Comparison of ENCODE assay signal across 7 mouse cellular contexts in the genomic region with DNA sequence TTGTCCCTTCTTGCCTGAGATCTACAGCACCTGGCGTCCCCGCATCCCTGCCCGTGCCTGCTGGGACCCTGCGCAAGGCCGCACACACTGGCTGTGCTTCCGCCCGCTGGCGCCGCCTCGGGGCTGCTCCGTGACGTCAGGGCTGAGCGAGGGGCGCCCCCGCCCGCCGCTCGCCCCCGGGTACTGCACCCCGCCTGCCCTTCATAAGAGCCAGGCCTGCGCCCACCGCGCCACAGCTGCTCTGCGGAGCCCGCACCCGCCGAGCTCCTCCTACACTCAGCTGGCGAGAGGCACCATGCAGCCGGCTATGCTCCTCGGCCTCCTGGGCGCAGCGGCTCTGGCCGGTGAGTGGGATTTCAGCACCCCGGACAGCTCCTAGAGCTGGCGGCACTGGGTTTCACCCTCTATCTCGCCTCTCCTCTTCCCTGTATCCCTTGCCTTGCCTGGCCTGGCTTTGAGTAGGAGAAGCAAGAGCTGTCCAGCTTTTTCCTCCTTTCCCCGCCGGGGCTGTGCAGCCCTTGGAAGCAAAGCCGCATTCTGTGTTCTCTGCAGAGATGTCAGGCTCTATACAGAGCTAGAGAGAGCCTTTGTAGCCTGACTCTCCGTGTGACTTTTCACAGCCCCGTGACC. TPM values are rescaled to one million over a fixed set of nuclear protein-coding genes. Genes with fewer than 3 reads are reported as not detected.
A peak's percentile ranks its signal among the peaks of the same experiment; 100 is the strongest.
DNase-seq lines count a peak whose midpoint lies in the region; ATAC-seq lines count a peak whose summit lies in the region.

No protein-coding gene starts in this region.

- no peaks in the 10 kb centered on the region for H3K9me3 ChIP-seq in limb, embryonic 10.5 days (replicated peaks)
- no peaks in the 10 kb centered on the region for H3K9me3 ChIP-seq in midbrain, embryonic 13.5 days

- H3K36me3 ChIP-seq in limb, embryonic 10.5 days = no peaks in the 10 kb centered on the region
- no peaks in the 10 kb centered on the region for H3K36me3 ChIP-seq in midbrain, embryonic 13.5 days

- WGBS in limb, embryonic 10.5 days = under 1% methylated on average over 34 of the region's 41 CpGs
- WGBS in midbrain, embryonic 13.5 days = under 1% methylated on average over 33 of the region's 41 CpGs

- DNase-seq in adrenal gland, adult 18-20 months (ENCODE audit: low spot score in 2 of 2) = peak; percentile 84 to 92
- peak; percentile 89 for DNase-seq in embryo, embryonic 11.5 days (ENCODE audit: low read depth, low spot score)
- DNase-seq in heart, adult 11 months = peak; percentile 96
- peak; percentile 85 for DNase-seq in kidney, adult 18-20 months
- peak; percentile 98 for DNase-seq in limb, embryonic 10.5 days (ENCODE audit: low spot score)
- DNase-seq in spleen, postnatal 10 days (ENCODE audit: low spot score in 2 of 2) = peak; percentile 57 to 83

- peak overlapping the region; percentile 56 for H3K4me3 ChIP-seq in limb, embryonic 10.5 days
- peak overlapping the region; percentile 62 for H3K4me3 ChIP-seq in midbrain, embryonic 13.5 days (replicated peaks)

- H3K4me1 ChIP-seq in limb, embryonic 10.5 days = peaks cover 9% of the 10 kb centered on the region
- peaks cover 22% of the 10 kb centered on the region for H3K4me1 ChIP-seq in midbrain, embryonic 13.5 days (replicated peaks)

- ATAC-seq in midbrain, embryonic 13.5 days = peak; percentile 99

- H3K27ac ChIP-seq in limb, embryonic 10.5 days = no peak overlapping the region
- peak overlapping the region; percentile 97 for H3K27ac ChIP-seq in midbrain, embryonic 13.5 days

- peaks cover 6% of the 10 kb centered on the region; the same call in 1 of the 2 replicates for H3K27me3 ChIP-seq in limb, embryonic 10.5 days (ENCODE audit: low read depth, poor library complexity, severe bottlenecking)
- H3K27me3 ChIP-seq in midbrain, embryonic 13.5 days = 0 out of 2 replicates have a peak, but pooled peaks cover 3% of the 10 kb centered on the region

- peak overlapping the region; percentile 66 for H3K4me2 ChIP-seq in midbrain, embryonic 13.5 days (replicated peaks)

- peak overlapping the region; percentile 77 for H3K9ac ChIP-seq in midbrain, embryonic 13.5 days (replicated peaks)

RNA-seq across cellular contexts. Expression of gene Chgb, which starts 0.5 kb away (rescaled TPM):
- 1,000 to 10,000 TPM; 1,487 to 1,858 TPM for total RNA-seq in adrenal gland, adult 18-20 months (2021)
- 0.10 TPM in 2 replicates for polyA plus RNA-seq in limb, embryonic 10.5 days (2016; fragmentation: Nextera tagmentation; extraction: Ambion mirVana)
- 66.3 and 77.7 TPM in 2 replicates for polyA plus RNA-seq in midbrain, embryonic 13.5 days (2015; fragmentation: Nextera tagmentation; extraction: Ambion mirVana)

RNA-seq across cellular contexts. Expression of gene Trmt6, which starts 34.3 kb away (rescaled TPM):
- 10 to 100 TPM; 16.8 to 20.5 TPM for total RNA-seq in adrenal gland, adult 18-20 months (2021)
- polyA plus RNA-seq in limb, embryonic 10.5 days (2016; fragmentation: Nextera tagmentation; extraction: Ambion mirVana) = 36.0 and 43.9 TPM in 2 replicates
- polyA plus RNA-seq in midbrain, embryonic 13.5 days (2015; fragmentation: Nextera tagmentation; extraction: Ambion mirVana) = 25.0 and 33.5 TPM in 2 replicates

RNA-seq across cellular contexts. Expression of gene Mcm8, which starts 34.4 kb away (rescaled TPM):
- total RNA-seq in adrenal gland, adult 18-20 months (2021) = 1 to 10 TPM; 3.4 to 3.7 TPM
- 30.2 and 30.6 TPM in 2 replicates for polyA plus RNA-seq in limb, embryonic 10.5 days (2016; fragmentation: Nextera tagmentation; extraction: Ambion mirVana)
- polyA plus RNA-seq in midbrain, embryonic 13.5 days (2015; fragmentation: Nextera tagmentation; extraction: Ambion mirVana) = 7.8 and 10.0 TPM in 2 replicates

Comparison
In these comparisons a context has a peak if more than half of its experiments do, and no peak if none do; other contexts are left out.
1. RNA of gene Chgb, which starts 0.5 kb away (polyA plus RNA-seq): 66.3 to 77.7 TPM in midbrain, embryonic 13.5 days; 0.10 TPM in limb, embryonic 10.5 days; every median in the first group is over 10 times any median in the second.
2. Peak in every context shown above with its lines, with median percentiles within 50 percentile points of each other: DNase-seq.